Mouse (Mus musculus): ENCODE results near the gene Bri3bp. TPM values are rescaled to one million over a fixed set of nuclear protein-coding genes. Genes with fewer than 3 reads are reported as not detected.

Bri3bp gene
- polyA plus RNA-seq, 1 experiment from 2014 or later: 29.1 TPM

- H3K4me2 ChIP-seq (ENCODE audit: low read depth, low read length): peak overlapping the region; percentile 81
- peaks cover 10% of the 10 kb centered on the region for H3K4me1 ChIP-seq (replicated peaks; ENCODE audit: control insufficient read depth, insufficient read depth, low read length)
- WGBS: 58% methylated on average over 7 of the region's 7 CpGs
- H3K36me3 ChIP-seq (ENCODE audit: control insufficient read depth, insufficient read depth, low read length): no peaks in the 10 kb centered on the region
- peak overlapping the region; percentile 64 for H3K4me3 ChIP-seq (ENCODE audit: low read length)
- no peak for ATAC-seq (ENCODE audit: low read depth)
- H3K27ac ChIP-seq (ENCODE audit: low read length): no peak overlapping the region
- peak overlapping the region; percentile 67 for H3K9ac ChIP-seq (ENCODE audit: low read length)
- no peaks in the 10 kb centered on the region for H3K9me3 ChIP-seq (ENCODE audit: control insufficient read depth, low read length)
- H3K27me3 ChIP-seq (ENCODE audit: control insufficient read depth, insufficient read depth, low read depth, low read length): no peaks in the 10 kb centered on the region
Observed at GRCm38 (mm10) chr5:125476799-125477198, 35.4 kb downstream of the Bri3bp start.

- no peak overlapping the region; the same call in 1 of the 2 replicates for H3K4me2 ChIP-seq (ENCODE audit: low read depth, low read length)
- no peak overlapping the region; the same call in 1 of the 2 replicates for H3K9ac ChIP-seq (ENCODE audit: low read length)
- H3K4me3 ChIP-seq (ENCODE audit: low read length): no peak overlapping the region
- 64% methylated on average over 7 of the region's 7 CpGs for WGBS
- H3K27ac ChIP-seq (ENCODE audit: low read length): no peak overlapping the region
- no peaks in the 10 kb centered on the region for H3K9me3 ChIP-seq (ENCODE audit: control insufficient read depth, low read length)
- no peak for ATAC-seq (ENCODE audit: low read depth)
- H3K4me1 ChIP-seq (replicated peaks; ENCODE audit: control insufficient read depth, insufficient read depth, low read length): peaks cover 10% of the 10 kb centered on the region
- no peaks in the 10 kb centered on the region for H3K36me3 ChIP-seq (ENCODE audit: control insufficient read depth, insufficient read depth, low read length)
- H3K27me3 ChIP-seq (ENCODE audit: control insufficient read depth, insufficient read depth, low read depth, low read length): no peaks in the 10 kb centered on the region
Observed at GRCm38 (mm10) chr5:125477533-125477932, 36.2 kb downstream of the Bri3bp start.

GRCm38 (mm10) chr5:125478037-125478436 lies 36.7 kb downstream of the Bri3bp start:
- ATAC-seq (ENCODE audit: low read depth): no peak
- H3K4me2 ChIP-seq (ENCODE audit: low read depth, low read length): no peak overlapping the region
- no peaks in the 10 kb centered on the region for H3K9me3 ChIP-seq (ENCODE audit: control insufficient read depth, low read length)
- H3K36me3 ChIP-seq (ENCODE audit: control insufficient read depth, insufficient read depth, low read length): peaks cover 3% of the 10 kb centered on the region
- no peaks in the 10 kb centered on the region for H3K27me3 ChIP-seq (ENCODE audit: control insufficient read depth, insufficient read depth, low read depth, low read length)
- H3K27ac ChIP-seq (ENCODE audit: low read length): no peak overlapping the region
- H3K4me1 ChIP-seq (replicated peaks; ENCODE audit: control insufficient read depth, insufficient read depth, low read length): peaks cover 10% of the 10 kb centered on the region
- H3K9ac ChIP-seq (ENCODE audit: low read length): no peak overlapping the region
- 83% methylated on average over 7 of the region's 7 CpGs for WGBS
- no peak overlapping the region for H3K4me3 ChIP-seq (ENCODE audit: low read length)

GRCm38 (mm10) chr5:125479376-125479775 lies 38.0 kb downstream of the Bri3bp start:
- Histone ChIP-seq H3K36me3 (ENCODE audit: control insufficient read depth, insufficient read depth, low read length) (peaks cover 8% of the 10 kb centered on the region), H3K4me3 (ENCODE audit: low read length) (no peak overlapping the region), H3K4me1 (replicated peaks; ENCODE audit: control insufficient read depth, insufficient read depth, low read length) (peaks cover 10% of the 10 kb centered on the region), H3K9ac (ENCODE audit: low read length) (no peak overlapping the region), H3K4me2 (ENCODE audit: low read depth, low read length) (no peak overlapping the region), H3K27me3 (ENCODE audit: control insufficient read depth, insufficient read depth, low read depth, low read length) (no peaks in the 10 kb centered on the region), H3K27ac (ENCODE audit: low read length) (no peak overlapping the region), H3K9me3 (ENCODE audit: control insufficient read depth, low read length) (no peaks in the 10 kb centered on the region)
- 72% methylated on average over 3 of the region's 3 CpGs for WGBS
- no peak for ATAC-seq (ENCODE audit: low read depth)

GRCm38 (mm10) chr5:125480434-125481231 lies 39.3 kb downstream of the Bri3bp start:
- Histone ChIP-seq H3K36me3 (ENCODE audit: control insufficient read depth, insufficient read depth, low read length) (peaks cover 15% of the 10 kb centered on the region), H3K27me3 (ENCODE audit: control insufficient read depth, insufficient read depth, low read depth, low read length) (no peaks in the 10 kb centered on the region), H3K4me2 (ENCODE audit: low read depth, low read length) (no peak overlapping the region), H3K4me3 (ENCODE audit: low read length) (no peak overlapping the region), H3K9me3 (ENCODE audit: control insufficient read depth, low read length) (no peaks in the 10 kb centered on the region), H3K4me1 (replicated peaks; ENCODE audit: control insufficient read depth, insufficient read depth, low read length) (peaks cover 10% of the 10 kb centered on the region), H3K9ac (ENCODE audit: low read length) (no peak overlapping the region), H3K27ac (ENCODE audit: low read length) (no peak overlapping the region)
- WGBS: 78% methylated on average over 11 of the region's 11 CpGs
- no peak for ATAC-seq (ENCODE audit: low read depth)

GRCm38 (mm10) chr5:125482474-125482873 lies 41.1 kb downstream of the Bri3bp start:
- Histone ChIP-seq H3K4me3 (ENCODE audit: low read length) (no peak overlapping the region), H3K36me3 (ENCODE audit: control insufficient read depth, insufficient read depth, low read length) (peaks cover 15% of the 10 kb centered on the region), H3K9me3 (ENCODE audit: control insufficient read depth, low read length) (no peaks in the 10 kb centered on the region), H3K4me1 (replicated peaks; ENCODE audit: control insufficient read depth, insufficient read depth, low read length) (peaks cover 3% of the 10 kb centered on the region), H3K27ac (ENCODE audit: low read length) (no peak overlapping the region), H3K4me2 (ENCODE audit: low read depth, low read length) (no peak overlapping the region), H3K27me3 (ENCODE audit: control insufficient read depth, insufficient read depth, low read depth, low read length) (no peaks in the 10 kb centered on the region), H3K9ac (ENCODE audit: low read length) (no peak overlapping the region)
- WGBS: 82% methylated on average over 7 of the region's 7 CpGs
- no peak for ATAC-seq (ENCODE audit: low read depth)

GRCm38 (mm10) chr5:125483712-125484611 lies 42.6 kb downstream of the Bri3bp start:
- Histone ChIP-seq H3K4me1 (replicated peaks; ENCODE audit: control insufficient read depth, insufficient read depth, low read length) (no peaks in the 10 kb centered on the region), H3K9me3 (ENCODE audit: control insufficient read depth, low read length) (no peaks in the 10 kb centered on the region), H3K4me3 (ENCODE audit: low read length) (no peak overlapping the region), H3K4me2 (ENCODE audit: low read depth, low read length) (no peak overlapping the region), H3K36me3 (ENCODE audit: control insufficient read depth, insufficient read depth, low read length) (peaks cover 15% of the 10 kb centered on the region), H3K9ac (ENCODE audit: low read length) (no peak overlapping the region), H3K27me3 (ENCODE audit: control insufficient read depth, insufficient read depth, low read depth, low read length) (no peaks in the 10 kb centered on the region), H3K27ac (ENCODE audit: low read length) (no peak overlapping the region)
- no peak for ATAC-seq (ENCODE audit: low read depth)
- WGBS: 75% methylated on average over 5 of the region's 6 CpGs

- no peak overlapping the region for H3K27ac ChIP-seq (ENCODE audit: low read length)
- H3K4me2 ChIP-seq (ENCODE audit: low read depth, low read length): no peak overlapping the region
- no peaks in the 10 kb centered on the region for H3K27me3 ChIP-seq (ENCODE audit: control insufficient read depth, insufficient read depth, low read depth, low read length)
- 92% methylated on average over 4 of the region's 4 CpGs for WGBS
- H3K9ac ChIP-seq (ENCODE audit: low read length): no peak overlapping the region
- H3K4me1 ChIP-seq (replicated peaks; ENCODE audit: control insufficient read depth, insufficient read depth, low read length): no peaks in the 10 kb centered on the region
- H3K9me3 ChIP-seq (ENCODE audit: control insufficient read depth, low read length): no peaks in the 10 kb centered on the region
- peaks cover 18% of the 10 kb centered on the region for H3K36me3 ChIP-seq (ENCODE audit: control insufficient read depth, insufficient read depth, low read length)
- ATAC-seq (ENCODE audit: low read depth): no peak
- H3K4me3 ChIP-seq (ENCODE audit: low read length): no peak overlapping the region
Observed at GRCm38 (mm10) chr5:125485031-125485778, 43.8 kb downstream of the Bri3bp start.

GRCm38 (mm10) chr5:125486088-125486487 lies 44.7 kb downstream of the Bri3bp start:
- 59% methylated on average over 1 of the region's 1 CpGs for WGBS
- no peaks in the 10 kb centered on the region for H3K27me3 ChIP-seq (ENCODE audit: control insufficient read depth, insufficient read depth, low read depth, low read length)

More at GRCm38 (mm10) chr5:125486088-125486487, 44.7 kb downstream of the Bri3bp start:
- no peak for ATAC-seq (ENCODE audit: low read depth)
- Histone ChIP-seq H3K4me2 (ENCODE audit: low read depth, low read length) (no peak overlapping the region), H3K4me1 (replicated peaks; ENCODE audit: control insufficient read depth, insufficient read depth, low read length) (no peaks in the 10 kb centered on the region), H3K27ac (ENCODE audit: low read length) (no peak overlapping the region), H3K9me3 (ENCODE audit: control insufficient read depth, low read length) (no peaks in the 10 kb centered on the region), H3K36me3 (ENCODE audit: control insufficient read depth, insufficient read depth, low read length) (peaks cover 18% of the 10 kb centered on the region), H3K9ac (ENCODE audit: low read length) (no peak overlapping the region), H3K4me3 (ENCODE audit: low read length) (no peak overlapping the region)

Measured in lung, embryonic 16.5 days (tissue).